Mouse (Mus musculus) brain, embryonic 14.5 days (tissue): ENCODE results near the gene Spint3.
"Not testable (repeated sequence)": the region's sequence is repeated elsewhere in the genome, so short reads cannot be mapped to it uniquely, and the experiment has no call there.

ENCODE experiments used
- CTCF ChIP-seq: fragments of 200-500 bp; IDR thresholded peaks from 2 replicates; pipeline ENCODE4 v1.5.1; 2012; ENCODE audit warnings: inconsistent platforms, mild to moderate bottlenecking, moderate library complexity, borderline replicate concordance; ENCODE audit not compliant: insufficient read depth, insufficient read length; ENCODE audit errors: extremely low read depth
- POLR2A ChIP-seq: fragments of 200-500 bp; IDR thresholded peaks from 2 replicates; pipeline ENCODE4 v1.6.1; 2012; ENCODE audit warnings: mild to moderate bottlenecking, inconsistent platforms, borderline replicate concordance; ENCODE audit not compliant: poor library complexity, insufficient read depth, insufficient read length, severe bottlenecking; ENCODE audit errors: extremely low read depth

- TF ChIP-seq CTCF, POLR2A: not testable (repeated sequence)
Observed at GRCm38 (mm10) chr2:164613471-164613870, 40.2 kb upstream of the Spint3 start, which contains the start of the genes Wfdc6b and Wfdc8.
